Mouse (Mus musculus): ENCODE measurements around the gene Uqcc2.
A peak's percentile ranks its signal among the peaks of the same experiment; 100 is the strongest.

- TF ChIP-seq POLR2A (IDR thresholded peaks at IDR 0.05; ENCODE audit: low read depth, low read length) (no peak), CTCF (conservative IDR thresholded peaks at IDR 0.05; ENCODE audit: insufficient read depth, insufficient read length, low read depth, low read length) (peak; percentile 77)
Measured at GRCm38 (mm10) chr17:27125185-27125584, 8.5 kb downstream of the Uqcc2 start.
